In genomic region chr15:86033191-86033841, GRCm38 (mm10) we compare ENCODE assay signal across 8 mouse cellular contexts. TPM values are rescaled to one million over a fixed set of nuclear protein-coding genes. Genes with fewer than 3 reads are reported as not detected.
A peak's percentile ranks its signal among the peaks of the same experiment; 100 is the strongest.
DNase-seq lines count a peak whose midpoint lies in the region; ATAC-seq and TF ChIP-seq lines count a peak whose summit lies in the region.

TSS of gene Celsr1 (minus strand) at chr15:86033777.

- no peak for TF ChIP-seq CTCF in liver, embryonic 14.5 days (IDR thresholded peaks at IDR 0.05; ENCODE audit: low read depth)

- peak within 1 kb of the TSS; percentile 46 for H3K9ac ChIP-seq in hindbrain, embryonic 14.5 days
- no peak within 1 kb of the TSS for H3K9ac ChIP-seq in liver, embryonic 14.5 days (replicated peaks)

- H3K4me3 ChIP-seq in hindbrain, embryonic 14.5 days (replicated peaks; ENCODE audit: low read length), result peak within 1 kb of the TSS; percentile 47
- H3K4me3 ChIP-seq in liver, embryonic 14.5 days (ENCODE audit: insufficient read depth in 1 of 2, low read depth in 2 of 2, low read length in 2 of 2), result peak within 1 kb of the TSS in 1 of 2 experiments; percentile 41; a peak in 2 of 4 replicates

- H3K9me3 ChIP-seq in hindbrain, embryonic 14.5 days (ENCODE audit: control insufficient read depth, low read length), result peaks cover 5% of the 10 kb centered on the region; the same call in 1 of the 2 replicates
- H3K9me3 ChIP-seq in liver, embryonic 14.5 days (ENCODE audit: control insufficient read depth, low read length), result no peaks in the 10 kb centered on the region

- no peaks in the 10 kb centered on the region for H3K36me3 ChIP-seq in hindbrain, embryonic 14.5 days (replicated peaks; ENCODE audit: control insufficient read depth, insufficient read depth)
- no peaks in the 10 kb centered on the region for H3K36me3 ChIP-seq in liver, embryonic 14.5 days (replicated peaks; ENCODE audit: control insufficient read depth, insufficient read depth, low read depth)

- peak; percentile 52 for DNase-seq in left cerebral cortex, postnatal 4 days
- no peak for DNase-seq in left cerebral cortex, postnatal 14 days (ENCODE audit: low spot score in 2 of 2)
- DNase-seq in embryo, embryonic 11.5 days (ENCODE audit: low read depth, low spot score), result peak; percentile 20
- no peak for DNase-seq in hindbrain, embryonic 14.5 days (ENCODE audit: low spot score)
- DNase-seq in liver, embryonic 14.5 days (ENCODE audit: low read depth in 3 of 3, low spot score in 3 of 3), result no peak
- DNase-seq in retina, postnatal 1 day, result peak; percentile 62
- no peak for DNase-seq in left cerebral cortex, adult 11 months (ENCODE audit: low spot score)
- DNase-seq in gastrocnemius, adult 18-20 months (ENCODE audit: low spot score), result no peak

- TF ChIP-seq EP300 in liver, embryonic 14.5 days (IDR thresholded peaks at IDR 0.05; ENCODE audit: low read depth), result no peak

- H3K27me3 ChIP-seq in hindbrain, embryonic 14.5 days (ENCODE audit: control insufficient read depth, insufficient read depth, low read length), result peaks cover 35% of the 10 kb centered on the region
- H3K27me3 ChIP-seq in liver, embryonic 14.5 days (ENCODE audit: control insufficient read depth, insufficient read depth, low read length), result peaks cover 41% of the 10 kb centered on the region

- H3K27ac ChIP-seq in hindbrain, embryonic 14.5 days, result peak within 1 kb of the TSS; percentile 41; the same call in 1 of the 2 replicates
- no peak within 1 kb of the TSS for H3K27ac ChIP-seq in liver, embryonic 14.5 days

- peak within 1 kb of the TSS; percentile 86 for H3K4me2 ChIP-seq in hindbrain, embryonic 14.5 days (replicated peaks)
- peak within 1 kb of the TSS; percentile 59 for H3K4me2 ChIP-seq in liver, embryonic 14.5 days (ENCODE audit: low read depth)

- intact Hi-C loops in left cerebral cortex, postnatal 4 days (cut with DNase I), result no loop called here
- intact Hi-C loops in left cerebral cortex, postnatal 14 days (cut with DNase I), result no loop called here

- under 1% methylated on average over 78 of the region's 80 CpGs for WGBS in hindbrain, embryonic 14.5 days
- WGBS in liver, embryonic 14.5 days (ENCODE audit: insufficient replicate concordance), result 1% methylated on average over 79 of the region's 80 CpGs

- H3K4me1 ChIP-seq in hindbrain, embryonic 14.5 days (replicated peaks; ENCODE audit: control insufficient read depth, insufficient read depth, low read length), result peaks cover 23% of the 10 kb centered on the region
- no peaks in the 10 kb centered on the region for H3K4me1 ChIP-seq in liver, embryonic 14.5 days (replicated peaks; ENCODE audit: control insufficient read depth in 2 of 2, insufficient read depth in 2 of 2, low read length in 1 of 2)

- no peak for ATAC-seq in hindbrain, embryonic 14.5 days (ENCODE audit: low FRiP score)
- ATAC-seq in liver, embryonic 14.5 days (ENCODE audit: insufficient read depth), result no peak; the same call in 1 of the 2 replicates

RNA-seq across cellular contexts. Expression of gene Celsr1, which starts in this region (rescaled TPM):
- 1 to 10 TPM; 5.0 to 5.2 TPM for total RNA-seq in left cerebral cortex, postnatal 4 days (2021)
- total RNA-seq in left cerebral cortex, postnatal 14 days (2021), result 1 to 10 TPM; 2.2 to 3.1 TPM
- polyA plus RNA-seq in hindbrain, embryonic 14.5 days (2014; fragmentation: Nextera tagmentation; extraction: Ambion mirVana), result 2.4 and 2.7 TPM in 2 replicates
- 0.11 and 0.12 TPM in 2 replicates for polyA plus RNA-seq in liver, embryonic 14.5 days (2012; rRNA removed)
- polyA plus RNA-seq in liver, embryonic 14.5 days (2014; fragmentation: Nextera tagmentation; extraction: Ambion mirVana), result 0.06 and 0.09 TPM in 2 replicates
- under 1 TPM; 0.24 to 0.32 TPM for total RNA-seq in gastrocnemius, adult 18-20 months (2021)

Comparison
In these comparisons a context has a peak if more than half of its experiments do, and no peak if none do; other contexts are left out.
1. DNase-seq: peak in left cerebral cortex, postnatal 4 days (single experiment), embryo, embryonic 11.5 days (single experiment) and retina, postnatal 1 day (single experiment); none in left cerebral cortex, postnatal 14 days (0 of 2), hindbrain, embryonic 14.5 days (single experiment), liver, embryonic 14.5 days (0 of 3), left cerebral cortex, adult 11 months (single experiment) and gastrocnemius, adult 18-20 months (single experiment).